Mouse (Mus musculus) stomach, embryonic 16.5 days (tissue): ENCODE measurements at regions not wholly inside any gene's neighbourhood (a gene's known extent, or its start where the extent isn't known, plus 50 kb on each side); places are given as distances from the start of the nearest gene placed in this dataset.

Experiments
- ATAC-seq: fragments of 200-750 bp; cut with Nextera tagmentation; 2 replicates; pipeline ENCODE4 v1.8.0; 2017; ENCODE audit warnings: moderate number of reproducible peaks, moderate TSS enrichment; ENCODE audit not compliant: insufficient read depth, low FRiP score
- H3K27ac ChIP-seq: fragments of 300-500 bp; sonication (generic); 2 replicates; pipeline ENCODE4 v1.5.1; 2014; ENCODE audit warnings: low read length
- H3K27me3 ChIP-seq: fragments of 300-500 bp; sonication (generic); 2 replicates; pipeline ENCODE4 v1.6.1; 2014; ENCODE audit warnings: low read length, control low read depth, mixed read lengths; ENCODE audit not compliant: control insufficient read depth, insufficient read depth
- H3K36me3 ChIP-seq: fragments of 300-500 bp; sonication (generic); 2 replicates; pipeline ENCODE4 v1.6.1; 2014; ENCODE audit warnings: low read length; ENCODE audit not compliant: control insufficient read depth, insufficient read depth
- H3K4me1 ChIP-seq: fragments of 300-500 bp; sonication (generic); 2 replicates; pipeline ENCODE4 v1.6.1; 2014; ENCODE audit warnings: low read length, control low read depth, mixed read lengths; ENCODE audit not compliant: control insufficient read depth, insufficient read depth
- H3K4me2 ChIP-seq: fragments of 300-500 bp; sonication (generic); 2 replicates; pipeline ENCODE4 v1.6.1; 2014; ENCODE audit warnings: low read depth, low read length, mixed read lengths
- H3K4me3 ChIP-seq: fragments of 300-500 bp; sonication (generic); replicated peaks from 2 replicates; pipeline ENCODE4 v1.5.1; 2014; ENCODE audit warnings: mild to moderate bottlenecking, low read length
- H3K9ac ChIP-seq: fragments of 300-500 bp; sonication (generic); 2 replicates; pipeline ENCODE4 v1.6.1; 2014; ENCODE audit warnings: low read length
- H3K9me3 ChIP-seq: fragments of 300-500 bp; sonication (generic); replicated peaks from 2 replicates; pipeline ENCODE4 v1.6.1; 2016; ENCODE audit warnings: low read length, control low read depth; ENCODE audit not compliant: control insufficient read depth
- WGBS: fragments of 180-500 bp; shearing (Covaris S2); extraction: QIAGEN DNeasy Blood & Tissue Kit; methylation state at CpG from one replicate; pipeline ENCODE4 v1.1.7; 2014; 5-methylcytosine and 5-hydroxymethylcytosine counted together

DNA sequence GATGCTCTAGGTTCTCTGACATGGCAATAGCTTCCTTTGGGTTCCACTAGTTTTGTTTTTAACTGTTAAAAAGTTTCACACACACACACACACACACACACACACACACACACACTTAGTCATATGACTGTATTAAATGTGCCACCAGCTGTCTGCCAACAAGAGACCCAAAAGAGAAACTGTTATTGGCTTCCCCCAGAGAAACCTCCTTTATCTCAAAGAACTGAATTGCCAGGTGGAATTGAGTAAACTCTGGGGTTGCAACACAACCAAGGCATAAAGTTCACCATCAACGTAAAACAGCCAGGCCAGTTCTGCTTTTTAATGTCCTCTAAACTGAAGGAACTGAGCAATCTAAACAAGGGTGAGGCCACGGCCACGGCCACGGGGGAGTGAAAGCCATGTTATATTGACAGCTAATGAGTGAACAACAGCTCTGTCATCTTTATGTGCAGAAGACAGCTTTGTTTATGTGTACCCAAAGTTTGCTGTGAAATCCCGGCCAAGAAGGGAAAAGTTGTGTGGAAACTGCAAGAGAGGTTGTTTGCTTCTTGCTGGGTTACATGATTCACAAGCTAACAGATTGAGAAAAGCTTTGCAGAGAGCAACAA lies 69.3 kb downstream of the Btg1 start:
- Histone ChIP-seq H3K4me2 (no peak overlapping the region), H3K4me1 (peaks cover 23% of the 10 kb centered on the region), H3K36me3 (no peaks in the 10 kb centered on the region), H3K9ac (no peak overlapping the region), H3K4me3 (no peak overlapping the region), H3K27me3 (no peaks in the 10 kb centered on the region), H3K9me3 (no peaks in the 10 kb centered on the region), H3K27ac (peak overlapping the region; percentile 67)
- no peak for ATAC-seq
- WGBS = 16% methylated on average over 5 of the region's 5 CpGs

DNA sequence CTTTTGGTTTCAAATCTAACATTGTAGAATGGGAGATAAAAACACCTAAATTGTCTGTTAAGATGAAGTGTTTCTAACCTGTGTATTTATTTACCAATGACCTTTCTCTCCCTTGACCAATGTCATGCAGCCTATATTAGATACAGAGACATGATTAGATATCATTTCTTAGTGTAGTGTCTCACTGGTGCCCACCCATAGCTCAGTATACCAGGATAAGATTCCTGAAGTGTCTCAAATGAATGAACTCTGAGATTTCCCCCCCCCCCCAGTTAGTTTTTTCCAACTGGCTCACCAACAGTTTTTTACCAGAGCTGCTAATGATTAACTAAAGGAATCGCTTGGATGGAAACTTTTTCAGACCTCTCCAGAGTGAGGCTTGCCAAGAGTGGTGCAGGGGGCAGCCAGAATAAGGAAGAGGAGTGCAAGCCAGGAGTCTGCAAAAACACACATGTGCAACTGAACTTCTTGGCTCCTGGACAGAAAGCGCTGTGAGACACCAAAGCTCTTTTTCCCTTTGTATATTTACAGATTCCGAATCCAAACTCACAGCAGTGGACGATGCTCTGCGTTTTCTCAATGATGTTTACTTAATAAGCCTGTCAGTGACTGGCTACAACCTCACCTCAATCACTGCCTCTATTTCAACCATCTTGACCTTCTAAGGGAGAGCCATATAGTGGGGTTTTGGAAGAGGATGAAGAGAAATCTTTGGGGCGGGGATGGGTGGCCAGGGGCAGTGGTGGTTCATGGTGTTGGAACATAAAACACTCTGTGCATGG lies 70.0 kb downstream of the Btg1 start:
- 18% methylated on average over 6 of the region's 6 CpGs for WGBS

DNA sequence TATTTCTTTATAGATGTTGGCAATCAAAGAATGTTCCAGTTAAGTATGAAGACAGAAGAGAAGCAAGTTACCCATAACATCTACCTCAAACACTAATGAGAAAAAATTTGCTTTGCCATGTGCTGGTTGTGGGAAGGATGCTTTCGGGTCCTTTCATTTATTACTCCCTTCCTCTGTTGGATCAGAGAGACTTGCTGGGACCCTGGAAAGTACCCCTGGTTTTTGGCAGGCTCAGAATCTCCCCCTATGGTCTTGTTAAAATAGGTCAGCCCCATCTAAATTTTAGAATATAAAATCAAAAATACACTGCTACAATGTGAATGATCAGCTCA lies 70.6 kb downstream of the Btg1 start:
- H3K27me3 ChIP-seq = no peaks in the 10 kb centered on the region
- 62% methylated on average over 1 of the region's 1 CpGs for WGBS
- H3K36me3 ChIP-seq = no peaks in the 10 kb centered on the region
- no peak for ATAC-seq
- peak overlapping the region; percentile 67 for H3K27ac ChIP-seq
- H3K9me3 ChIP-seq = no peaks in the 10 kb centered on the region
- no peak overlapping the region for H3K4me3 ChIP-seq
- no peak overlapping the region for H3K4me2 ChIP-seq
- peaks cover 29% of the 10 kb centered on the region for H3K4me1 ChIP-seq
- H3K9ac ChIP-seq = no peak overlapping the region

More for the DNA sequence above, 70.0 kb downstream of the Btg1 start:
- H3K9ac ChIP-seq = no peak overlapping the region
- H3K9me3 ChIP-seq = no peaks in the 10 kb centered on the region
- H3K4me2 ChIP-seq = no peak overlapping the region
- no peaks in the 10 kb centered on the region for H3K27me3 ChIP-seq
- no peaks in the 10 kb centered on the region for H3K36me3 ChIP-seq
- peaks cover 29% of the 10 kb centered on the region for H3K4me1 ChIP-seq
- H3K27ac ChIP-seq = peak overlapping the region; percentile 67
- ATAC-seq = peak; percentile 85
- H3K4me3 ChIP-seq = no peak overlapping the region

DNA sequence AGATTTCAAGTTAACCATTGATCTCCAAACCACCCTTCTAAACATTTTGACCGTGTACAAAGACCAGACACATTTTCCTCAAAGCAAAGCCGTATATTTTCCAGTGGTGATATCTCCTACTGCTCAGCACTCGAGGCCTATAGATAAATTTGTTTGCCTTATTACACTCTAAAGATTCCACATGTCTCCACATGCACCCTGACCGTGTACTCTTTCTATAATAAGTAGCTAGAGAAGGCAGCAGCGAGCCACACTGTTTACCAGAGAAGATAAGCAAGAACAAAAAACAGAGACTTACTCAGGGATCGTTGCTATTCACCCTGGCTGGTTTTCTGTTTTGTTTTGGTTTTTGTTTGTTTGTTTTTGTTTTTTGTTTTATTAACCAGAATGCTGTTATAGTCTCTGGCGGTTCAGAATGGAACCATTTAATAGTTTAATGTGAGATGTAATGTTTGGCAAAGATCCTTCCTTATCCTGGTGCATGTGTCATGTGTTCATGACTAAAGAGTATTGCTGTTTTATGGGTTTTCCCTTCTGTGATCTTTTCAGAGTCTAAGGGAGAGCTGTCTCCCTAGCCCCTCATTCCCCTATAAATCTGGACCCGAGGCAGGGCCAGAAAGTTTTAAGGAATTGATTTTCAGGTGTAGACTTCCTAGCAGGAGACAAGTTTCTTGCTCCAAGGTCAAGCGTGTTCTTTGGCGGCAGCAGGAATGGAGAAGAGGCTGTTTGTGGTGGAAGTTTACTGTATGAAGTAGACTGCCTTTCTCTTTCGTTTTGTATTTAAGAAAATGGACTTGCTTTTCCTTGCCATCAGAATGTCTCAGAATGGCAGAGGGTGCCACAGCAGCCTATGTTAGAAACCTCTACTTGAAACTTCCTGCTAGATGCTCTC lies 73.4 kb downstream of the Btg1 start:
- Histone ChIP-seq H3K9me3 (no peaks in the 10 kb centered on the region), H3K4me3 (no peak overlapping the region), H3K9ac (no peak overlapping the region), H3K27me3 (no peaks in the 10 kb centered on the region), H3K4me2 (peak overlapping the region; percentile 31; the same call in 1 of the 2 replicates), H3K4me1 (peaks cover 29% of the 10 kb centered on the region), H3K27ac (peak overlapping the region; percentile 90), H3K36me3 (no peaks in the 10 kb centered on the region)
- no peak for ATAC-seq
- WGBS = 35% methylated on average over 11 of the region's 11 CpGs

DNA sequence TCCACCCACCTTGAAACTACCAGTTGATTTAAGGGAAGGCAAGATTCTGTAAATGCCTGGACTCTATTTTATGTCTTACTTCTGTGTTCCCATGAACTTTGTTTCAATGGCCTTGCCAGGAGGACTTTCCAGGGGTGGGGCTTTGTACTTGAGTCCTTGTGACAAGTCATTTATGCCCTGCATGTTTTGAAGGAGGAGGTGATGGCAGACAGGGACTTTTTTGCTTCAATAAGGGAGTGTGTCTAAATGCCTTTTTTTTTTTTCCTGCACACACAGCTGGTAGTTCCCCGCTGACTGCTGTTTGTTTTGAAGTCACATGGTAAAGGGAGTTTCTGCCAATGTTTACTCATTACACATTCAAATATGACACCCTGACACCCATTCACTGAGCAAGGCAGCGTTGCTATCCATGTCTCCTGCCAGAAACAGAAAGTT lies 74.1 kb downstream of the Btg1 start:
- Histone ChIP-seq H3K4me3 (no peak overlapping the region), H3K36me3 (no peaks in the 10 kb centered on the region), H3K27ac (peak overlapping the region; percentile 90), H3K4me1 (peaks cover 25% of the 10 kb centered on the region), H3K4me2 (peak overlapping the region; percentile 31; the same call in 1 of the 2 replicates), H3K9me3 (no peaks in the 10 kb centered on the region), H3K9ac (no peak overlapping the region), H3K27me3 (no peaks in the 10 kb centered on the region)
- ATAC-seq = peak; percentile 57; the same call in 1 of the 2 replicates
- 9% methylated on average over 2 of the region's 2 CpGs for WGBS

DNA sequence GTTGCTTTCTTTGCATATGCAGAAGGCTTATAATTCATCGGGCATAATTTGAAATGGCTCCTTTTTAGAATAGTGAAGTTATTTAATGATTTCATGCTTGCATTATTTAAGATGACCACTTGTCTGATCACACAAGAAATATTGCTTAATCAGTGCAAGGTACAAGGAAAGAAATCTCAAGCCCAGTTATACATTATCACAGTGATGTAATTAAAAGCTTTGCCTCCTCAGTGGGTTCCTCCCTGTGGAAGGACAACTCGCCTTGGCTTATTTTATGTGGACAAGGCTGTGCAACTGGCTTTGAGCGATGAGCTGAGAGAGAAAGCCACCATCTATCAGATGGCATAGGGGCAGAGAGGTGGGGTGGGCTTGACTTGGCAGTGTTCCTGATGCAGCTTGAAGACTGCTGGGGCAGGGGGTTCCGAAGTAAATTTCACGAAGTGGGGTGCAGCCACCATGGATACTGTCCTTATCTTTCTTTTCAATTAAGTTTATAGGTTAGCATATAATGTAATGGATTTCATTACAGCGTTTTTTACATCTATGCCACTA lies 74.6 kb downstream of the Btg1 start:
- Histone ChIP-seq H3K27me3 (no peaks in the 10 kb centered on the region), H3K9me3 (no peaks in the 10 kb centered on the region), H3K4me1 (peaks cover 19% of the 10 kb centered on the region), H3K4me2 (no peak overlapping the region), H3K4me3 (no peak overlapping the region), H3K27ac (peak overlapping the region; percentile 56), H3K9ac (no peak overlapping the region), H3K36me3 (no peaks in the 10 kb centered on the region)
- WGBS = 65% methylated on average over 6 of the region's 6 CpGs
- no peak for ATAC-seq

DNA sequence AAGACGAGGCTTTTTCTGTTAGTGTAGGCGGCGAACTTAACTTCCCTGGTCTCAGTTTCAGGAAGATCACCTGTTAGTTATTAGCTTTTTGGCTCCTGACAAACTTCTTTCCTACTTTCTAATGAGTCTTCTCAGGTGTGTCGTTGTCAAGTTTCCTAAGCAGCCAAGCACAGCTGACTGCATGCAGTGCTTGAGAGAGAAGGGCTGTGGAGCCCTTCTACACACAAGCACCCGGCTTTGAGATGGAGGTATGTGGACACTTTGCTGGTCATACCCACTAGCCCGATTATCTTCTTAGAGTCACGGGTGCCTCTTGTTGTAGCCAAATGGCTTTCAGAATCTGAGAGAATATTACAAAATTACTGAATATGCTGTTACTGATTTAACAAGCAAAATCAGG lies 76.0 kb downstream of the Btg1 start:
- ATAC-seq = no peak
- Histone ChIP-seq H3K27ac (no peak overlapping the region), H3K27me3 (no peaks in the 10 kb centered on the region), H3K9me3 (no peaks in the 10 kb centered on the region), H3K4me1 (peaks cover 17% of the 10 kb centered on the region), H3K4me3 (no peak overlapping the region), H3K9ac (no peak overlapping the region), H3K36me3 (no peaks in the 10 kb centered on the region), H3K4me2 (no peak overlapping the region)
- WGBS = 88% methylated on average over 7 of the region's 7 CpGs

DNA sequence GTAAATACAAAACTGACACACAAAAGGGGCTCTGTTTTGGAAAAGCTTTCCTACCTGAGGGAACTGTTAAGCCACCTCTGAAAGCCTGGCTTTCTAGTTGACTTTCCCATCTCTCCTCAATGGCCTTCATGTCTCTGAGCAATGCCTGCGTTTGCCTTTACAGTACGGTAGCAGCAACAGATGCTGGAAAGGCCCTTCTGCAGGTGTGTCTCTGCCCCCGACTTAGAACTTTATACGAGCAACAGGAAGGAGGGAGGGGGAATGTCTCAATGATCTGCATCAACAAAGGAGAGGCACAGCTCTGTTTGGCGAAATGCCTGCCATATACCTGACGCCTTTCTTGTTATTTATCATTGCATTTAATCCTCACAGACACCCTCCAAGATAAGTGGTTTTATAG lies 77.0 kb downstream of the Btg1 start:
- WGBS = 49% methylated on average over 6 of the region's 6 CpGs
- no peaks in the 10 kb centered on the region for H3K9me3 ChIP-seq

More for the DNA sequence above, 77.0 kb downstream of the Btg1 start:
- Histone ChIP-seq H3K4me2 (no peak overlapping the region), H3K4me3 (no peak overlapping the region), H3K36me3 (no peaks in the 10 kb centered on the region), H3K27ac (no peak overlapping the region), H3K27me3 (no peaks in the 10 kb centered on the region), H3K4me1 (peaks cover 17% of the 10 kb centered on the region), H3K9ac (no peak overlapping the region)
- no peak for ATAC-seq
